Mouse (Mus musculus) small intestine, adult 2 months (tissue): Measurements from ENCODE around the gene Rxrb.
"Not testable (repeated sequence)": the region's sequence is repeated elsewhere in the genome, so short reads cannot be mapped to it uniquely, and the experiment has no call there.

ENCODE experiments used
- CTCF ChIP-seq: fragments of 200-500 bp; IDR thresholded peaks from 2 replicates; pipeline ENCODE4 v1.5.1; 2012; ENCODE audit warnings: low read depth, mild to moderate bottlenecking, control low read depth, inconsistent platforms, low read length, moderate library complexity, mixed read lengths; ENCODE audit not compliant: insufficient replicate concordance, insufficient read length; ENCODE audit errors: extremely low read depth
- POLR2A ChIP-seq: fragments of 200-500 bp; IDR thresholded peaks from 2 replicates; pipeline ENCODE4 v1.6.1; 2012; ENCODE audit warnings: low read depth, mild to moderate bottlenecking, control low read depth, inconsistent platforms, low read length, moderate library complexity

DNA sequence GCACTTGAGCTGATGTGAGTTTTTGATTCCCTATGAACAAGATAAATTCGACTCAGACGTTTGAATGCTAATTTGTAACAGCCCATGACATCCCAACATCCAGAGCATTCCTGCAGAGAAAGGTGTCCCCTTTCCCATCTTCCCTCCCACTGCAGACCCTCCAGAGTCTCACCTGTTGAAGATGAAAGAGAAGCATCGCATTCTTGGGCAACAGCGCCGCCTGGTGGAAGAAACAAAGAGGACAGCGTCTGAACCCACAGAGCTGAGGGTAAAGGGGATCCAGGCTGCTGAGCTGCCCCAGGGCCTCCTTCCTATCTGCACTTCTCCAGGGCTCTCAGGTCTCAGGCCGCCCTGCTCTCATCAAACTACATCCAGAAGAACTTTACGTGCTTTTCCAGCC lies 49.5 kb upstream of the Rxrb start:
- not testable (repeated sequence) for TF ChIP-seq POLR2A
- peak; percentile 69; the same call in 1 of the 2 replicates for TF ChIP-seq CTCF
